Mouse (Mus musculus): ENCODE results near the gene Usp32. TPM values are rescaled to one million over a fixed set of nuclear protein-coding genes. Genes with fewer than 3 reads are reported as not detected.

Gene Usp32
- polyA plus RNA-seq (2015; fragmentation: Nextera tagmentation; extraction: Ambion mirVana) = 4.1 and 4.5 TPM in 2 replicates

DNA sequence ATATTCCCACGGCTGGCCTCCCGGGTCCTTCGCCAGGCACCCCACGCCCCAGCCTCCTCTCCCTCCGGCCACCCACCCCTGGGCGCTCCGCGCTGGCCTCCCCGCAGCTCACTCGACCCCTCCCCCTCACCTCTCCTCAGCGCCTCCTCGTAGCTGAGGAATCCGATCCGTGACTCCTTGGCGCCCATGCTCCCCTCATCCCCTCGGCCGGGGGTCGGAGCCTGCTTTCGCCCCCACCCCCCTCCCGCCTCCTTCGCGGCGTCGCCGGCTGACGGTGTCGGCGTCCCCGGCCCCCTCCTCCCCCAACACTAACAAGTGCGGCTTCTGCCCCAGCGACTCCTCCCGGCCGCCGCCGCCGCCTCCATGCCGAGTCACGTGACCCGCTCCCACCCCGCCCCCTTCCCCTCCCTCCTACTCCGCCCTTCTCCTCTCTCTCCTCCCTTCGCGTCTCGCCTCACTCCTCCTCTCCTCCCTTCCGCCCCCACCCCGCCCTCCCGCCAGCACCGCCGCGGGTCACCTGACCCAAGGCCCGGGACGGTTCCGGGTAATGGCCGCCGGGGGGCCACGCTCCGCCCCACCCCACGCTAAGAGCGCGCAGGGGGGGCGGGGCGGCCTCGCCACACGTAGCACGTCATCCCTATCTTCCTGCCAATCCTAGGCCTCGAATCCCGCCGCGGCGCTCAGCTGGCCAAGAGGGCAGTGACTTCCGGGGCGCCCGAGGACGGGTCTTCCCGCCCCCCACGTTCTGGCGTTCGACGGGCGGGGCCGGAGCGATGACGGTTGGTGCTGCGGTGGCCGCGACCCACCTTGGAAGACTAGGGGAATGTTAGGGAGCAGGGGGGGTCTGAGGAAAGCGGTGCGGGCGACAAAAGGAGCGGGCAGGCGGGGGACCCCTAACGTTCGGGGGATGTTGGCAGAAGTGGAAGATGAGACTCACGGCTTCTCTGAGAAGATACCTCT, at the start of gene Usp32:
TSS of gene Usp32 (minus strand) at position 581 of the 960 bp plus-strand sequence.
- WGBS = under 1% methylated on average over 65 of the region's 94 CpGs
- Histone ChIP-seq H3K4me1 (ENCODE audit: insufficient read depth, low read depth, low read length) (no peaks in the 10 kb centered on the region; the same call in 1 of the 2 replicates), H3K27ac (ENCODE audit: low read length) (peak within 1 kb of the TSS; percentile 85), H3K9ac (replicated peaks; ENCODE audit: low read depth) (peak within 1 kb of the TSS; percentile 76), H3K36me3 (ENCODE audit: insufficient read depth, low read length) (no peaks in the 10 kb centered on the region), H3K9me3 (ENCODE audit: low read length) (no peaks in the 10 kb centered on the region), H3K4me3 (ENCODE audit: low read depth, low read length) (peak within 1 kb of the TSS; percentile 87), H3K4me2 (replicated peaks; ENCODE audit: low read depth, low read length) (peak within 1 kb of the TSS; percentile 88), H3K27me3 (replicated peaks; ENCODE audit: insufficient read depth, low read length) (no peaks in the 10 kb centered on the region)
- TF ChIP-seq EP300 (IDR thresholded peaks at IDR 0.05) (no peak), CTCF (IDR thresholded peaks at IDR 0.05) (peak; percentile 35)
- DNase-seq (ENCODE audit: low spot score) (peak; percentile 99), ATAC-seq (peak; percentile 99)

DNA sequence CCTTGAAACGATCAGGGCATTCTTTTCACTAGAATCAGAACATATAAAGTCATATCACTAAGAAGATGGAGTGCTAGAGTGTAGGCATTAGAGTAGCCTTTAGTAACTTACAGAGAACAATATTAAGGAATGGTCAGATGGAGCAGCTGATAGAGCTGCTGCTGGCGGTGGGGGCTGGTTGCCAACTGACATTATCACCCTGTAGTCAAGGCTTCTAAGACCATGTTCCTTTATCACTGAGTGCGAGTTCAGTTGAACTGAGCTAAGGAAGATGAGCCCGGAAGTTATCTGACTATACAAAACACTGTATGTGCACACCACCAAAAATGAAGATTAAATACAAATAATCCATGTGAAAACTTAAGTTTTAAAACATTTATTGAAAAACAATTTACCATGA, 49.1 kb upstream of the Usp32 start:
- Histone ChIP-seq H3K9me3 (ENCODE audit: low read length) (no peaks in the 10 kb centered on the region), H3K4me2 (replicated peaks; ENCODE audit: low read depth, low read length) (no peak overlapping the region), H3K4me1 (ENCODE audit: insufficient read depth, low read depth, low read length) (no peaks in the 10 kb centered on the region), H3K27ac (ENCODE audit: low read length) (no peak overlapping the region), H3K4me3 (ENCODE audit: low read depth, low read length) (no peak overlapping the region), H3K27me3 (replicated peaks; ENCODE audit: insufficient read depth, low read length) (no peaks in the 10 kb centered on the region), H3K9ac (replicated peaks; ENCODE audit: low read depth) (no peak overlapping the region), H3K36me3 (ENCODE audit: insufficient read depth, low read length) (peaks cover 10% of the 10 kb centered on the region)
- no peak for DNase-seq (ENCODE audit: low spot score)
- ATAC-seq = no peak
- 93% methylated on average over 4 of the region's 4 CpGs for WGBS
- TF ChIP-seq CTCF (IDR thresholded peaks at IDR 0.05) = no peak

DNA sequence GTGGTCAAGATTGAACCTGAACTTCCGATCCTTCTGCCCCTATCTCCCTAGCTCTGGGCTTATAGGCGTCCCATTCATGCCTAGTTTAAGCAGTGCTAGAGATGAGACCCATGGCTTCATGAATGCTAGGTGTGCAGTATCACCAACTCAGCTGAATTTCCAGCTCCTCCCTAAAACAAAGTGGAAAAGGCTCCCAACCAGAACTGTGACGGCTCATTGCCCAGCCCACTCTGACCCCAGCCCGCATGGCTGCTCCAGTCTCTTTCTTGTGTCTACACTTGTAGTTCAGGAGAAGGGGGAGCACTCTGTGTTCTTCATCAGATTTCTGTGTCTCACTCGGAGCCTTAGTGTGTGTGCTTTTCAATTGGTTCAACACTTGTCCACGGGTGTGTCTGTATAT, 44.9 kb upstream of the Usp32 start:
- no peak overlapping the region for H3K9ac ChIP-seq (replicated peaks; ENCODE audit: low read depth)
- no peaks in the 10 kb centered on the region for H3K9me3 ChIP-seq (ENCODE audit: low read length)
- H3K4me1 ChIP-seq (ENCODE audit: insufficient read depth, low read depth, low read length) = peaks cover 3% of the 10 kb centered on the region; the same call in 1 of the 2 replicates
- no peaks in the 10 kb centered on the region for H3K27me3 ChIP-seq (replicated peaks; ENCODE audit: insufficient read depth, low read length)
- no peak overlapping the region for H3K4me2 ChIP-seq (replicated peaks; ENCODE audit: low read depth, low read length)
- no peak for DNase-seq (ENCODE audit: low spot score)
- no peak overlapping the region for H3K4me3 ChIP-seq (ENCODE audit: low read depth, low read length)
- whole genome bisulfite sequencing = 70% methylated on average over 6 of the region's 6 CpGs
- no peak overlapping the region for H3K27ac ChIP-seq (ENCODE audit: low read length)
- H3K36me3 ChIP-seq (ENCODE audit: insufficient read depth, low read length) = no peaks in the 10 kb centered on the region; the same call in 1 of the 2 replicates
- TF ChIP-seq EP300 (IDR thresholded peaks at IDR 0.05) (no peak), CTCF (IDR thresholded peaks at IDR 0.05) (no peak)
- ATAC-seq = no peak

DNA sequence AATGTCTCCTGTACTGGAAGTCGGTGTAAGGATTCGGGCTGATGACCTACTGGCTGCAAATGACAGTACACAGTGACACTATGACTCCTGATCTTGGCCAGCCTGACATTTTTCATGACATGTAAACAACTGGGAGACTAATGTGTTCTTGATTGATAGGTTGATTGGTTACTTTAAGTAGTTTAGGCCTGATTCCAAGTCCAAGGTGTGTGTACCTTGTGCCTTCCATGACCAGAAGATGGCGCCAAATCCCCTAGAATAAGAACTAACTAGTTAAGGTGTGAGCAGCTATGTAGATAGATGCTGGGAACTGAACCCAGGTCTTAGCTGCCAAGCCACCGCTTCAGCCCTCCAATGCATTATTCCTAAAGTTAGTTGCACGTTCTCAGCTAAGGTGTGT, 44.1 kb upstream of the Usp32 start:
- Histone ChIP-seq H3K9ac (replicated peaks; ENCODE audit: low read depth) (no peak overlapping the region), H3K27ac (ENCODE audit: low read length) (no peak overlapping the region), H3K4me3 (ENCODE audit: low read depth, low read length) (no peak overlapping the region), H3K9me3 (ENCODE audit: low read length) (no peaks in the 10 kb centered on the region), H3K4me2 (replicated peaks; ENCODE audit: low read depth, low read length) (no peak overlapping the region), H3K36me3 (ENCODE audit: insufficient read depth, low read length) (no peaks in the 10 kb centered on the region), H3K4me1 (ENCODE audit: insufficient read depth, low read depth, low read length) (peaks cover 3% of the 10 kb centered on the region; the same call in 1 of the 2 replicates), H3K27me3 (replicated peaks; ENCODE audit: insufficient read depth, low read length) (no peaks in the 10 kb centered on the region)
- peak; percentile 63 for DNase-seq (ENCODE audit: low spot score)
- 74% methylated on average over 5 of the region's 5 CpGs for WGBS
- TF ChIP-seq CTCF (IDR thresholded peaks at IDR 0.05) = peak; percentile 70
- TF ChIP-seq EP300 (IDR thresholded peaks at IDR 0.05) = no peak
- no peak for ATAC-seq

DNA sequence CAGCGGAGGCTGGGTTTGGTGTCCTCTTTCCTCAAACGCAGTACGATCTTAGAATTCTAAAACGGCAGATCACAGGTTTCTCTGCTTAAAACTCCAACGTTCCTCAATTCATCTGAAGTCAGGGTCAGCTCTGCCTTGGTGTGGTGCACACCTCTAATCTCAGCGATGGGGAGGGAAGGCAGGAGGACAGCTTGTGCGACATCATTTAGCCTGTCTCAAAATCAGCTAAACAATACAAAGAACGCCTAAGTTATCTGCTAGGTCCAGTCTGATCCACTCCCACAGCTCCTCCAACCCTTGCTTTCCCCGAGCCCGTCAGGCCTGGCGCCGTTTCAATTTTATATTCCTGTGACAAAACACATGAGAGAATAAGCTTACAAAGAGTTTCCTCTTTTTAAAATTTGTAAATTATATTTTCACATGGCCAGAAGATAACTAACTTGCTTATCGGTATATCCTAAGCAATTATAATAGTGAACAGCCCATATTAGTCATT, 43.4 kb upstream of the Usp32 start:
- TF ChIP-seq EP300 (IDR thresholded peaks at IDR 0.05) (no peak), CTCF (IDR thresholded peaks at IDR 0.05) (no peak)
- DNase-seq (ENCODE audit: low spot score) = no peak
- peaks cover 3% of the 10 kb centered on the region; the same call in 1 of the 2 replicates for H3K4me1 ChIP-seq (ENCODE audit: insufficient read depth, low read depth, low read length)
- H3K27ac ChIP-seq (ENCODE audit: low read length) = no peak overlapping the region
- H3K27me3 ChIP-seq (replicated peaks; ENCODE audit: insufficient read depth, low read length) = no peaks in the 10 kb centered on the region
- 18% methylated on average over 13 of the region's 13 CpGs for WGBS
- no peaks in the 10 kb centered on the region for H3K36me3 ChIP-seq (ENCODE audit: insufficient read depth, low read length)
- H3K4me3 ChIP-seq (ENCODE audit: low read depth, low read length) = peak overlapping the region; percentile 31
- H3K4me2 ChIP-seq (replicated peaks; ENCODE audit: low read depth, low read length) = peak overlapping the region; percentile 66
- 0 out of 2 replicates have a peak overlapping the region, but pooled peaks have one; percentile 13 for H3K9ac ChIP-seq (replicated peaks; ENCODE audit: low read depth)
- H3K9me3 ChIP-seq (ENCODE audit: low read length) = no peaks in the 10 kb centered on the region
- no peak for ATAC-seq

DNA sequence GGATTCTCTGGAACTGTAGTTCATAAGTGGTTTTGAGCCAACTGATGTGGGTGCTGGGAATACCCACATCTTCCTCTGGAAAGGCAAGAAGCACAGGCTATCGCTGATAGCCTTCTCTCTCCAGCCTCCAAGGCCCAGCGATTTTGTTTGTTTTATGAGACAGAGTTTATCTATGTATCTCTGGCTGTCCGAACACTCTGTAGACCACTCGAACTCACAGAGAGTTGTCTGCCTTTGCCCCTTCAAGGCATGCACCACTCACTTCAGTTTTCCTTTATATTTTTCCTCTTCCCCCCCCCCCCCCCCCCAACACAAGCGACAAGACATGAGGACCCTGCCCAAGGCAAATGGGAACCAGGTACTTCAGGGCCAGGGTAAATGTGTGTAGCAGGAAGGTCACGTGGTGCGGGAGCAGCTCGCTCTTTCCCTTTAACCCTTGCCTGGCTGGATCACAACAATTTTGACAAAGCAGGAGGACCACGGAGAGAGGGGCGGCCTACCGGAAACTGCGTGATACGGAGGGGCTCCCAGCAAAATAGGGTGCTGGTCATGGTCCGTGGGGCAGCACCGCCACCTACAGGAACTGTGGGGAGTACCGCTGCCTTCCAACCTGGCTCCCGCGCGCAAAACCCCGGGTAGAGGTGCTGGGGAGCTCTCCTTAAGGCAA, 42.8 kb upstream of the Usp32 start:
- 3% methylated on average over 18 of the region's 20 CpGs for WGBS
- peak; percentile 88 for TF ChIP-seq CTCF (IDR thresholded peaks at IDR 0.05)
- no peak for TF ChIP-seq EP300 (IDR thresholded peaks at IDR 0.05)
- Histone ChIP-seq H3K4me3 (ENCODE audit: low read depth, low read length) (peak overlapping the region; percentile 31), H3K27me3 (replicated peaks; ENCODE audit: insufficient read depth, low read length) (no peaks in the 10 kb centered on the region), H3K9ac (replicated peaks; ENCODE audit: low read depth) (0 out of 2 replicates have a peak overlapping the region, but pooled peaks have one; percentile 13), H3K36me3 (ENCODE audit: insufficient read depth, low read length) (no peaks in the 10 kb centered on the region), H3K9me3 (ENCODE audit: low read length) (no peaks in the 10 kb centered on the region), H3K4me2 (replicated peaks; ENCODE audit: low read depth, low read length) (peak overlapping the region; percentile 66), H3K27ac (ENCODE audit: low read length) (no peak overlapping the region), H3K4me1 (ENCODE audit: insufficient read depth, low read depth, low read length) (peaks cover 3% of the 10 kb centered on the region; the same call in 1 of the 2 replicates)
- DNase-seq (ENCODE audit: low spot score) (peak; percentile 80), ATAC-seq (peak; percentile 87)
